Mouse (Mus musculus) ES-Bruce4 (cell line): ENCODE data around the gene Antxr1.

Experiments
- CTCF ChIP-seq: IDR thresholded peaks from one replicate; pipeline ENCODE4 v1.8.1; 2011; ENCODE audit warnings: low read depth, low read length
- POLR2A ChIP-seq: IDR thresholded peaks from one replicate; pipeline ENCODE4 v1.8.1; 2011; ENCODE audit warnings: low read length; ENCODE audit not compliant: insufficient read depth

DNA sequence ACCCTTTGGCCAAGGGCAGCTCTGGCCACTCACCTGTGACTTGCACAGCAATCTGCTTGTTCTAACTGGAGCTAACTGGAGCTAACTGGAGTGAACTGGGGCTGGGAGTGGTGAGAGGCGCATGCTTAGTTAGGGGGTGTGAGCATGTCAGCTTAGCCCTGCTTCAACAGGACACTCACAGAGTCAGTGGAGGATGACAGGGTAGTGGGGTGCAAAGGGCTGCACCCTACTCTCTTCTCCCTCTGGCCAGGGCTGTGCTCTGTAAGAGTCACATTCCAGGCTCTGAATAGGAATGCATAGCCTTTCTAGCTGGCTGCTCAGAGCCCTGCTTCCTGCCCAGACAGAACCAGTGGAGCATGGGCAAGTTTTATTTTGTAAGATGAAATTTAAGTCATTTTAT, 110.3 kb downstream of the Antxr1 start:
- TF ChIP-seq POLR2A: no peak
- no peak for TF ChIP-seq CTCF
